Mouse (Mus musculus) kidney, adult 2 months (tissue): ENCODE measurements around the gene Zfp961. TPM values are rescaled to one million over a fixed set of nuclear protein-coding genes. Genes with fewer than 3 reads are reported as not detected.

Experiments
- DNase-seq: peaks from one replicate; pipeline ENCODE4 v3.0.0; 2021
- H3K27ac ChIP-seq: fragments of 200-500 bp; 2 replicates; pipeline ENCODE4 v1.5.1; 2012; ENCODE audit warnings: low read depth, low read length, control low read depth, inconsistent platforms; ENCODE audit not compliant: insufficient read depth
- H3K27me3 ChIP-seq: fragments of 200-500 bp; replicated peaks from 2 replicates; pipeline ENCODE4 v1.6.1; 2012; ENCODE audit warnings: mild to moderate bottlenecking, moderate library complexity, low read length, inconsistent platforms; ENCODE audit not compliant: control insufficient read depth, insufficient read depth
- H3K36me3 ChIP-seq: fragments of 200-500 bp; 2 replicates; pipeline ENCODE4 v1.6.1; 2012; ENCODE audit warnings: mild to moderate bottlenecking, moderate library complexity, low read length, inconsistent platforms; ENCODE audit not compliant: control insufficient read depth, insufficient read depth
- H3K4me1 ChIP-seq: fragments of 200-500 bp; 2 replicates; pipeline ENCODE4 v1.6.1; 2011; ENCODE audit warnings: low read length; ENCODE audit not compliant: control insufficient read depth, insufficient read depth
- H3K4me3 ChIP-seq: fragments of 200-500 bp; 2 replicates; pipeline ENCODE4 v1.5.1; 2011; ENCODE audit warnings: mild to moderate bottlenecking, low read depth, low read length, control low read depth; ENCODE audit not compliant: insufficient read depth
- CTCF ChIP-seq: fragments of 200-500 bp; conservative IDR thresholded peaks from 2 replicates; pipeline ENCODE4 v1.5.1; 2011; ENCODE audit warnings: low read depth, mild to moderate bottlenecking, control low read depth, low read length, moderate library complexity, mixed read lengths; ENCODE audit not compliant: insufficient read depth, insufficient read length
- POLR2A ChIP-seq: fragments of 200-500 bp; IDR thresholded peaks from one replicate; pipeline ENCODE4 v1.6.1; 2011; ENCODE audit warnings: low read depth, low read length, control low read depth
- WGBS: fragments of 180-500 bp; shearing (Covaris S2); methylation state at CpG from one replicate; pipeline ENCODE4 v1.1.7; 2018; 5-methylcytosine and 5-hydroxymethylcytosine counted together
- polyA plus RNA-seq: library from polyadenylated mRNA; depleted of rRNA; stranded (reverse); fragments of >200 nt; gene quantifications from 2 replicates; pipeline ENCODE4 v1.2.3, GENCODE M21; 2012

The Zfp961 gene
- polyA plus RNA-seq, 1 experiment: 8.9 TPM

DNA sequence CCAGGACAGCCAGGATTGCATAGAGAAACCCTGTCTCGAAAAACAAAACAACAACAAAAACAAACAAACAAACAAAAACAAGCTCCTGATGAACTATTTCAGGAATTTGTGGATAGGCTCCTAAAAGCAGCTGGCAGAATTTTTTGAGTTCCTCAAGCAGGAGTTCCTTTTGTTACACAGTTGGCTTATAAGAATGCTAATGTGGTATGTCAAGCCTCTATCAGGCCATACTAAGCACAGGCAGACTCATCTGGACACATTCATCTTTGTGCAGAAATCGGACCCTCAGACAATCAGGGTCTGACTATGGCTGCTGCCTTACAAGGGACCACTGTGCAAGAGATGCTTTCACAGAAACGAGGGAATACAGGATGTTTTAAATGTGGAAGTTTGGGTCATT is 23.4 kb downstream of the Zfp961 start:
- WGBS: 85% methylated on average over 3 of the region's 3 CpGs

DNA sequence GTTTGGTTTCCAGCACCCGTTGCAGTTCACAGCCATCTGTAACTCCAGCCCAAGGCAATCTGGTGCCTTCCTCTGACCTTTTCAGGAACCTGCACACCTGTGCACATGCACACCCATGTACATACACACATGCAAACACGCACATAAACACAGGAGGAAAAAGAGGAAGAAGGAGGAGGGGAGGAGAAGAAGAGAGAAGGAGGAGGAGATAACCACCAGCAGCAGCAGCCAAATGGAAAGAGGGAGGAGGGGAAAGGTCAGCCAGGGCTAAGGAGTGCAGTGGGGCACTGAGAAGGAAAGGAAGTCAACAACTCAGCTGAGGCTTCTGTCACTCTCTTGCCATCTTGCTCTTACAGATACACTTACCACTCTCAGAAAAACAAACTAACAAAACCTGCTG is 30.2 kb downstream of the Zfp961 start:
- TF ChIP-seq POLR2A (no peak), CTCF (no peak)
- peak; percentile 12 for DNase-seq
- Histone ChIP-seq H3K4me3 (no peak overlapping the region), H3K27me3 (no peaks in the 10 kb centered on the region), H3K27ac (no peak overlapping the region), H3K4me1 (no peaks in the 10 kb centered on the region), H3K36me3 (no peaks in the 10 kb centered on the region)
- 28% methylated on average over 2 of the region's 2 CpGs for WGBS

More for the DNA sequence above, 23.4 kb downstream of the Zfp961 start:
- no peaks in the 10 kb centered on the region for H3K36me3 ChIP-seq
- no peak overlapping the region for H3K27ac ChIP-seq
- TF ChIP-seq CTCF: no peak
- TF ChIP-seq POLR2A: no peak
- H3K27me3 ChIP-seq: no peaks in the 10 kb centered on the region
- no peaks in the 10 kb centered on the region for H3K4me1 ChIP-seq
- DNase-seq: no peak
- H3K4me3 ChIP-seq: no peak overlapping the region

DNA sequence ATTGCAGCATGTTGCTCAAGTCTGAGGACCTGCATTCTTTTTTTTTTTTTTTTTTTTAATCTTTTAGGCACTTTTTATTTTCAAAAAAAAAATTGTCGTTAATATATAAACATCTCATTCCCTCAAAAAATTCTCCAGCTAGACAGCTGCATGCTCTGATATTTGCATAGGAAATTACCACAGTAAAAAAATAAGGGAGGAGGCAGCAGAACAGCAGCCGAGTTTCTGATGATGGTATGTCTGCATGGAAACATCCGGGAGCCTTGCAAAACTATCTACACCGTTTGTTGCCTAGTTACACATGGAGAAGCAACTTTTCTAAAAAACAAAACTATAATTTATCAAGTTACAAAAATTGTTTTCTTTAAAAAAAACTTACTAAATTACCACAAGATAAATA is 30.6 kb downstream of the Zfp961 start:
- WGBS: 62% methylated on average over 4 of the region's 4 CpGs
- no peak overlapping the region for H3K4me3 ChIP-seq
- TF ChIP-seq POLR2A: no peak
- no peak for TF ChIP-seq CTCF
- no peak for DNase-seq
- H3K27ac ChIP-seq: no peak overlapping the region
- no peaks in the 10 kb centered on the region for H3K36me3 ChIP-seq
- no peaks in the 10 kb centered on the region for H3K27me3 ChIP-seq
- H3K4me1 ChIP-seq: no peaks in the 10 kb centered on the region

DNA sequence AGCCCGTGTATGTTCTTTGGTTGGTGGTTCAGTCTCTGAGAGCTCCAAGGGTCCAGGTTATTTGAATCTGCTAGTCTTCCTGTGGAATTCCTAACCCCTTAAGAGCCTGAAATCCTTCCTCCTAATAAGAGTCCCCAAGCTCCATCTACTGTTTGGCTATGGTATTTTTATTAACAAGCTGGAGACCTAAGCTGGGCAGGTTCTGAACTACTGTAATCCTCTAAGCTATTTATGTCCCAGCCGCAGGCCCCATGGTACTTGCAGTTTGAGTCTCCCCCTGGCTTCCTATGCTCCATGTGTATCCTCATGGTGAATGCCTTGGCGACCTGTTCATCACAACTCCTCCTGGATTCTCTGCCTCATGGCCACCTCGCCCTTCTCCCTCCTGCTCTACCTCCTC is 33.8 kb downstream of the Zfp961 start:
- DNase-seq: peak; percentile 16
- Histone ChIP-seq H3K4me3 (no peak overlapping the region), H3K4me1 (no peaks in the 10 kb centered on the region), H3K36me3 (no peaks in the 10 kb centered on the region), H3K27ac (no peak overlapping the region), H3K27me3 (no peaks in the 10 kb centered on the region)
- TF ChIP-seq POLR2A (no peak), CTCF (no peak)
- WGBS: 58% methylated on average over 4 of the region's 4 CpGs

DNA sequence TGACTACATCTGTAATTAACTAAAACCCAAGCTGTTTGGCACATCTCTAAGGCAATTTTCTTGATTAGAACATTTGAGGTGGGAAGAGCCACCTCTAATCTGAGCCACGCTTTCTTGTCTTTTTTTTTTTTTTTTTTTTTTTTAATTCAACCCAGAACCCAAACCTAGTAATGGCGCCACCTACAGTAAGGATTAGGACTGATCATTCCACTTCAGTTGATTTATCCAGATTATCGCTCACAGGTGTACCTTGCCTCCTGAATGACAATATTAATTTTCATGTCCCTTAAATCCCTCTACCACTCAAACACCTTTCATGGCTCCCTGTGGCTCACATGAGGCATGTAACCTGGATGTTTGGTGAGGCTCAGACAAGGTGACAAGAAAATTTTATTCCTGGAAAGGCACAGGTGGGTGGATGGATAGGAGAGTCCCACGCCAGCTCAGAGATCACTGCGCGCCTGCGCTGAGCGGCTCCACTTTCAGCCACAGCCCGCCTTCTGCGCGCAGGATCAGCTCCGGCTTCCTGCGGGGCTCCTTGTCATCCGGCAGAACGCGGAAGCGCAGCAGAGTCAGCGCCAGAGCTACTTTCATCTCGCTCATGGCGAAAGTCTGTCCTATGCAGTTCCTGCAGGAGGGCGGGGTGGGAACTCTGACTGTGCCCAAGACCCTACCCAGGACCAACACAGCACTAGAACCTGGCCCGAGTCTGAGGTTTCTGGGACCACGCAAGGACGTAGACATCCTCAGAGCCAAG is 37.5 kb downstream of the Zfp961 start:
- Histone ChIP-seq H3K27ac (no peak overlapping the region), H3K4me3 (peak overlapping the region; percentile 62), H3K4me1 (no peaks in the 10 kb centered on the region), H3K36me3 (no peaks in the 10 kb centered on the region), H3K27me3 (no peaks in the 10 kb centered on the region)
- no peak for TF ChIP-seq CTCF
- TF ChIP-seq POLR2A: no peak
- DNase-seq: peak; percentile 54
- 16% methylated on average over 24 of the region's 24 CpGs for WGBS

DNA sequence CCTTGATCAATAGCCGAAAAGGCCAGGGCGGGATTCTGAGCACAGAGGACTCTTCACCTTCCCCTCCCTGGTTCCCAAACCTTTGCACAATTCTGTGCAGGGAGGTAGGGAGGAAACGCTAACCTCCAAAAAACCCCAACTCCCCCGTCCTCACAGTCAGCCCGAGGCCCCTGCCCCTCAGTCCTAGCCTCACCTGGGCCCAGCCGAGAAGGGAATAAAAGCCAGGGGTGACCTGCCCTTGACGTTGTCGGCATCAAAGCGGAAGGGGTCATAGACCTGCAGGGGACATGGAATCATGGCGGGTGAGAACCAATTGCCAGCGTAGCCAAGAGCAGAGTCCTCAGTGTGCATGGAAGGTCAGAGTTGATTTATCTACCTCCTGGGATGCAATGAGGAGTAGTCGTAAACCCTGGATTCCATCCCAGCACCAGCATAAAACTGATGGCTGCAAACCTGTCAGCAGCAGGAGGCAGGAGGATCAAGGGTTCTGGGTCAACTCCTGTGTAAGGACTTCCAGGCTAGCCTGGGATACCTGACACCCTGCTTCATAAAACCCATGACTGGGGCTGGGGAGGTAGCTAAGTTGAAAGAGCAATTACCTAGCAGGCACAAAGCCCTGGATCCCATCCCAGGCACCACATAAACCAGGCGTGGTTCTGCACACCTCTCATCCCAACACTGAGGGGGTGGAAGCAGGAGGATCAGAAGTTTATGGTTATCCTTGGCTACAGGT is 38.2 kb downstream of the Zfp961 start:
- TF ChIP-seq POLR2A: no peak
- TF ChIP-seq CTCF: no peak
- no peak overlapping the region for H3K27ac ChIP-seq
- H3K36me3 ChIP-seq: no peaks in the 10 kb centered on the region
- peak overlapping the region; percentile 62 for H3K4me3 ChIP-seq
- no peaks in the 10 kb centered on the region for H3K27me3 ChIP-seq
- WGBS: 26% methylated on average over 13 of the region's 13 CpGs
- DNase-seq: no peak
- no peaks in the 10 kb centered on the region for H3K4me1 ChIP-seq

DNA sequence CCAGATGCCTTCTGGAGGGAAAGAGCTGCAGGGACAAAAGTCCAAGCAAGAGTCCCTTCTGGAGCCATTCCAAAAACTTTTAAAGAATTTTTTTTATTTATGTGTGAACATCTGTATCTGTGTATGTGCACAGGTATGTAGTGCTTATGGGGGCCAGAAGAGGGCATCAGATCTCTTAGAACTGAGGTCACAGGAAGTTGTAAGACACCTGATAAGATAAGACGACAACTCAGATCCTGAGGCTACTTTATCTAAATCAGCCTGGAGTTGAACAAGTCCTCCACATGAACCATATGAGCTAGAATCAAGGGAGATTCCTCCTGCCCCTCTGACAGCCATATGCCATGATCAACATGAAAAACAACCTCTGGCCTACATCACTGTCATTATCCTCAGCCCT is 48.6 kb downstream of the Zfp961 start:
- WGBS: 88% methylated on average over 1 of the region's 1 CpGs

More for the DNA sequence above, 48.6 kb downstream of the Zfp961 start:
- Histone ChIP-seq H3K36me3 (no peaks in the 10 kb centered on the region), H3K27me3 (no peaks in the 10 kb centered on the region), H3K4me3 (no peak overlapping the region), H3K27ac (no peak overlapping the region), H3K4me1 (no peaks in the 10 kb centered on the region)
- DNase-seq: no peak
- TF ChIP-seq CTCF (no peak), POLR2A (no peak)
